Mouse (Mus musculus): ENCODE measurements around the gene Nkpd1.

DNA sequence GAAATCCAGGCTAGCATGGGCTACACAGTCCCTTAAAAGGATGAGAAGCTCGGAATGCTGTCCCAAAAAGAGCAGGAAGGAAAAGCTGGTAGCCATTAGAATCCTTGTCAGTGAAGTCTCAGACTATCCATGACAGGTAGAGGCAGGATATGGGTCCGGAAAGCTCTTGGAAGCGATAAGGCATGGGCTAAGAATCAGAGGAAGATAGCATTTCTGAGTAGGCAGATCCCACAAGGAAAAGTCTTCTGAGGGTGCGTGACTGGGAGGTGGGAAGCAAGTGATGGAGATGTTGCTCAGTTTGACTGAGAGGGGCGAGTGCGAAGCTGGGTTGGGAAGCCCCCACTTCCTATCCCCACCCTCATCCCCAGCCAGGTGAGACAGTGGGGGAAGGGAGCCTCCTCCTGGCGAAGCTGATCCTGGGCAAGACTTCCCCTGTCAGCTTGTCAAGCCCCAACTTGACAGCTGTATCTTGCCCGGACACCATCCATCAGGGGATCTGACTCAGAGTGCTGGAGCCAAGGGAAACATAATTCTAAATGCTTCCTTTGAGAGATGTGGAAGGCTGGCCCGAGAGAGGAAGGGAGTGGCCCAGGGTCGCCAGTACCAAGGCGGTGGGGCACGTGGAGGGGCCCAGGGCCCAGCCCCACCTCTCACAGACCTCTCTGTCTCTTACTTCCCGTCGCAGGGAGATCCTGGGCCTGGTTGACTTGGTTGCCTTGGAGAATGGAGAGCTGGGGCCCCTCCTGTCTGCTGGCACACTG is 39.8 kb upstream of the Nkpd1 start:
- TF ChIP-seq MYC (IDR thresholded peaks at IDR 0.05; ENCODE audit: low read depth, low read length) (no peak), ELF1 (IDR thresholded peaks at IDR 0.05; ENCODE audit: low read depth, low read length) (no peak)

Measured in CH12.LX (cell line).